Mouse (Mus musculus) adrenal gland (tissue): ENCODE results near the gene Grm8.
"Not testable (repeated sequence)": the region's sequence is repeated elsewhere in the genome, so short reads cannot be mapped to it uniquely, and the experiment has no call there.

Experiments
- intact Hi-C: fragments of 180-260 bp; cut with DNase I; formaldehyde crosslinking; loops from one replicate; pipeline ENCODE4 v1.15.1; 2025

Grm8 gene

GRCm38 (mm10) chr6:27887922-27888321 is 247.1 kb downstream of the Grm8 start:
- intact Hi-C loops, result no loop called here

DNA sequence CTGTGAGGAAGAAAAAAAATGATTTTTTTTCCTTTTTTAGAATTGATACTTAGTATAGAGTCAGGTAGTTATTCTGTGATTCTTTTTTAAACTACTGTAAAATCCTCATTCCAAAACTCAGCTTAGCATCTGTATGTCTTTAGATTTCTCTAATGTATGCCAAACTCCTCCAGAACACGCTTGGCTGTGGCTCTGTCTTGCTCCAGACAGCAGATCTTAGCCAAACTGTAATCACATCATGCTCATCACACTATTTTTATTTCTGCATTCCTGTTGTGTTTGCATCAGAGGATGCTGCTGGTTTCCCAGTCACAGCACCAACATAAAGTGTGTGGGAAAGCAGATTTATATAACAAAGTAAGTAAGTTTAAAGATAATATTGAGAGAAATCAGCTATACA is 249.2 kb downstream of the Grm8 start:
- intact Hi-C loops, result no loop called here

DNA sequence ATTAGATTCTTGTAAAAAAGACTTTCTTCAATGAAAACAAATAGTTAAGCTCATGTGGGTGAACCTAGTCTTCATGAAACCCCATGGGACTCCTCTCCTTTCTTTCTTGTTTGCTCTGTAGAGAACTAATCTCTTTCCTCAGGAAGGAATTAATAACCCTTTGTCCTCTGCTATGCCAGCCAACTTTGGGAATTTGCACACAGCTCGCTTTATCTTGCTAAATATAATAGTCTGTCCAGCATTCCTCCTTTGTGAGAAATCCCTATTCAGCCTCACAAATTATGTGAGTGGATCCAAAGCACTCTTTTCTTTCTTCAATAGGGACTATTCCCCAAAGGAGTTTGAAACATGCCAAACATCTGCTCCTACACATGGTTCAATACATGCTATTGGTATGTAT is 285.3 kb downstream of the Grm8 start:
- intact Hi-C loops, result no loop called here

DNA sequence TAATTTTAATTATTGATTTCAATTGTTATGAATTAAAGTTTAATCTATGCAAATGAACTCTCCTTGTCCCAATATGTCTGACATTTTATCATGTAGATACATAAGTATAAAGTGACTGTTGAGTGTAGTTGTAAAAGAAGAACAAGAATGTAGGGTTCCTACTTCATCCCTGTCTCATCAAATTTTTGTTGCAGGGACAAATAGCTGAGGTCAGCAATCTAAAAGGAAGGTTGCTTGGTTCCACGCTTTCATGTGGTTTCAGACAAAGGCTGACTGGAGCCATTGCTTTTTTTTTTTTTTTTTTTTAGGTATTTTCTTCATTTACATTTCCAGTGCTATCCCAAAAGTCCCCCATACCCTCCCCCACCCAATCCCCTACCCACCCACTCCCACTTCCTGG is 298.8 kb downstream of the Grm8 start:
- intact Hi-C loops, result no loop called here

DNA sequence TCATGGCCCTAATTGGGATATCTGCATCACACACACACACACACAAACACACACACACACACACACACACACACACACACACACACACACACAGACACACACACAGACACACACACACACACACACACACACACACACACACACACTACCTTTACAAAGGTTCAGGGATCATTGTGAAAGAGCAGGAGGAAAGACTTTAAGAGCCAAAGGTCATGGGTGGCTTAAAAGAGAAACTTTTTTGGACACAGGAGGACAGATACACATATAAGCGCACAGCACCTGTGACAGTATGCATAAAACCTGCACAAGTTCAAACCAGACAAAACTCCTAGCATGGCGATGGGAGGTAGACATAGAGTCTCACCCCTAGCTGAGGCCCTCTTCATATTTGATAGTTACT is 315.2 kb downstream of the Grm8 start:
- intact Hi-C loops, result not testable (repeated sequence)

GRCm38 (mm10) chr6:27812789-27813188 is 322.2 kb downstream of the Grm8 start:
- intact Hi-C loops, result no loop called here

GRCm38 (mm10) chr6:27809996-27810395 is 325.0 kb downstream of the Grm8 start:
- intact Hi-C loops, result no loop called here

DNA sequence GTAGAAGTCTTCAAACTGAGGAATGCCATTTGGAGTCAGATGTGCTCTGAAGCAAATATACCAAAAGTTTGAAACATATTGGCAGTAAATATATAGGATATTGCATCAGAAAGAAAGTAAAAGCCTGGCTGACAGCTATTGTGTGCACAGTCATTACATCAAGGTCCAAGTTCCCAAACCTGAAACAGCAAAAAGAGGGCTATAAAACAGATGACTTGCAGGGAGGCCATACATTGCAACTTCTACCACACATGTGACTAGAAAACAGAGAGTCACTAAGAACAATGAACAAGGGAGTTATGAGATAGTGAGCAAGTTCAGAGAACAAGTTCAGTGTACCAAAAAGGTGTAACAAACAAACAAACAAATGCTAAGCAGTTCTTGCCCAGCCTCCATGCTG is 328.2 kb downstream of the Grm8 start:
- intact Hi-C loops, result no loop called here

DNA sequence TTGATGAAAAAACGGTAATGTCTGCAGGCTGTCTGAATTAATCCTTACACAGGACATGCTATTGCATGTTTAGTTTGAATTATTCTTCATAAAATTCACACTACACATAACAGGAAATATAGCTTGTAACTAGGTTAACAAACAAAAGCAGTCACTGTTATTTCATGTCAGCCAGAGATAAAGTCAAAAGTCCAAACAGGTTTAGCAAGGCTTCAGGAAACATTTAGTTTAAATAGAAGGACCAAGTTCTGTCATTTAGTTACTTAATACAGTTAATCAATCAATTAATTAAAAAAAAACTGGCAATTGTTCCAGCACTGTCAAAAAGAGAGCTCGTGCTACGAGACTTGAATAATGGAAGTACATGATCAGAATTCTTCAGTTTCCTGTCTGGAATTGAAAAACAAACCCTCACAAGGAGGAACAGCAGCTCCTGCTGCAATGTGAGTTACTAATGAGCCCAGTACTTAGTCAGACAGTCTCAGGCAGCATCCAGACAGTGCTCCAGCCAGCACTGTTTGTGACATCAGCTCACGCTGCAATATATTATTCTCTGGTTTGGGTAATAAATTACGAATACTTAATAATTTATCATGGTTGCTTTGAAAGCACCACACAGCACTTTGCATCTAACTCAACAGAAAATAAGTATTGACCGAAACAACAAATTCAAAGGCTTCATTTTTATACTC is 334.0 kb downstream of the Grm8 start:
- intact Hi-C loops, result no loop called here

GRCm38 (mm10) chr6:27798735-27799134 is 336.2 kb downstream of the Grm8 start:
- intact Hi-C loops, result no loop called here

DNA sequence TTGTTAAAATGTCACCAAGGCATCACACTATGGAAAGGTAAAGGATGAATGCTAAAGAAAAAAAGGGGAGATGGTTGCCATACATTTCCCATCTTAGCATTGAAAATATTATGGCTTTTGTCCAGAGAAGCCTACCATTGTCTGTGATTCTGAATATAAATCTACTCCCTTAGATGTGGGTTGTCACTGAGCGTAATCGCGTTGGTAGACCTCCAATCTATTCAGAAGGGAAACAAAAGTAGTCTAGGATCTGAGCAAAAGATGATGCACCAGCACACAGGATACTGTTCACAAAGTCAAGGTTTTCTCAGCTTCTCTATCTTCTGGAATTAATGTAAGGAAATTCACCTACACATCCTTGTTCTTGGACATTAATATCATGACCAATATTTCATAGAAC is 345.4 kb downstream of the Grm8 start:
- intact Hi-C loops, result no loop called here

DNA sequence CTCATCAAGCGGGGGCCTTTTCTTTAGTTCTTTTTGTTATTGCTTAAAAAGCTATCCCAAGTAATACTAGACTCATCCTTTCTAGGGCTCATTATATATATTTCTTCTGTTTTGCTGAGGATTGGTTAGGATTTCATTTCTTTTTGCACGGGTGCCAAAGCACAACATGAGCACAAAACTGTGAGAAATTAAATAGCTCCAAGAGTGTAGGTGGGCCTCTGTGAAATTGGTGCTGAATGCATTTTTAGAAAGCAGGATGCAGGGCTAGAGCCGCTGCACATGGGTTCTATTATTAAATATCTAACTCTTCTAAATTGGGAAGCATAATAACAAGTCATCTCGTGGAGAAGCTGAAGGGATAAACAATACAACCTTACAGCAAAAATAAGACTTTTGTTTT is 345.8 kb downstream of the Grm8 start:
- intact Hi-C loops, result no loop called here

GRCm38 (mm10) chr6:27782251-27782650 is 352.7 kb downstream of the Grm8 start:
- intact Hi-C loops, result no loop called here

DNA sequence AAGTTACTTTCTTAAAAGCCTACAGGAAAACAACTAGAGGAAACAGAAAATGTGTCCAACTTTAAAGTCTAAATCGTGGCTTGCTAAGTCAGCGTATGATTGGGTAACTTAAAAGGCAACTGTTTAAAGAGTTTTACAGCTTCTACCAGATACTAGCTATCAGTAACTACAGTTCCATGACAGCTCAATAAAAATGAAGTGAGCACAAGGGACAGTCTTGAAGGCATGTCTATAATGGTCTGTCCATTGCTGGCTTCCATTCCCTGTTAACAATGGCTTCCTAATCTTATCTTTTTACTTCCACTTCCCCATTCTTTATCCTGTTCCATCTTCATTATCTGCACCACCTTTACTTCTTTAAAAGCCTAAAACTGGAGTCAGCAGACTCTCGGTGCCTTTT is 353.6 kb downstream of the Grm8 start:
- intact Hi-C loops, result no loop called here

GRCm38 (mm10) chr6:27775646-27776271 is 359.2 kb downstream of the Grm8 start:
- intact Hi-C loops, result no loop called here

DNA sequence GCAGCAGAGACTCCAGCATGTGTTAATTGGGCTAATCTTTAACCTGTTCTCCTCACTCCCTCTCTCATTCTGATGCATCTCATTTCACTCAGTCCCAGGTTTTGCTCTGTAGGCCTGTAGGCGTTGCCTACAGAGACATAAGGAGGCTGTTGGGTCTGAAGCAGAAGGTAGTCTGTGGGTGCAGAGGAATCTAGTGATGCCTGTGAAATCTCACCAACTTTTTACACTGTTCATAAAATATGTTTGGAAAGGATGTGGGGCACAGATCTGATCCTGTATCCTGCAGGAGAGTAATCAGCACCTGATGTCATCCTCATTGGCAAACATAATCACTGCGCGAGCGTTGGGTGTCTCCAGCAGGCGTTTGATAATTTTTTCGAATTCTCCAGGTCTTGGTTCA is 372.9 kb downstream of the Grm8 start:
- intact Hi-C loops, result no loop called here

- intact Hi-C loops, result no loop called here
Observed at GRCm38 (mm10) chr6:27753290-27753829, 381.6 kb downstream of the Grm8 start.

DNA sequence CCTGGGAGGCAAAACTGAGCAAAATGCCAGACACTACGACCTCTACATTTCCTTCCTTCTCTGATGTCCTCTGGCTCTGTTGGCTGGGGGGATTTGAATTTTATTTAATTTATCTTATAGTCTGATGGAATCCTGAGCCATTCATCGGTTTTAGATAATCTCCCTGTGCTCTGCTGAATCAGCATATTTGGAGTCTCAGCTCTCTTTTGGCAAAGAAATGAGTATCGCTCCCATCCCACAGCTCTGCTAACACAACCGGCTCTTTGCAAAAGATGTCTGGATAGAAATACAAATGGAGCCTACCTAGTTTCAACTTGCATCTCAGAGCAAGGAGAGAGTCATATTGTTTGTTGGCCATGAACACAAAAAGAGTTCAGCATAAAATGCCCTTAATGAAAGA is 388.5 kb downstream of the Grm8 start:
- intact Hi-C loops, result no loop called here

GRCm38 (mm10) chr6:27745693-27746451 is 389.1 kb downstream of the Grm8 start:
- intact Hi-C loops, result no loop called here

DNA sequence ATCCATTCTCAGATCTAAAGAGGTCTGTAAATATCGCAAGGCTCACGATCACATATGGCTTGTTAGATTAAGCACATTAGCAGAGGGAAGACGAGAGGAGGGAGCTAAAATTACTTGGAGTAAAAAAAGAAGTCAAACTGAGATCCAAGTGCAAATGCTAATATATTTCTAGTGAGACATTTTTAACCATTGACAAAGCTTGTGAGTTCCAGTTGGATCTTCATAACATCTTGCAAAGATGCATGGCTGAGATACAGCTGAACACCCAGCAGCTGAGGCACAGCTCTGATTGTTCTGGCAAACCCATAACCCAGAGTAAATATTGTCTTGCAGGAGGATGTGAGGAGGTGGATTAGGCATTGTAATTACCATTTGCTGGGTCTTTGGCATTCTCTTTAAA is 445.6 kb downstream of the Grm8 start:
- intact Hi-C loops, result no loop called here

- intact Hi-C loops, result no loop called here
Observed at GRCm38 (mm10) chr6:27661747-27662435, 473.1 kb downstream of the Grm8 start.

- intact Hi-C loops, result loop anchor here (2.0 kb wide), 1 partner anchor 479 kb away; no protein-coding TSS in a partner anchor
Observed at GRCm38 (mm10) chr6:27657520-27657919, 477.5 kb downstream of the Grm8 start.
